Mouse (Mus musculus) bone marrow macrophage, adult 2 months (primary cell): ENCODE measurements around the gene Cstad. TPM values are rescaled to one million over a fixed set of nuclear protein-coding genes. Genes with fewer than 3 reads are reported as not detected.

ENCODE experiments used
- H3K27ac ChIP-seq: 2 replicates; pipeline ENCODE4 v1.5.1; 2012; ENCODE audit warnings: low read depth, low read length; ENCODE audit not compliant: insufficient read depth
- H3K4me1 ChIP-seq: 2 replicates; pipeline ENCODE4 v1.6.1; 2012; ENCODE audit warnings: low read length; ENCODE audit not compliant: control insufficient read depth, insufficient read depth
- H3K4me3 ChIP-seq: 2 replicates; pipeline ENCODE4 v1.5.1; 2012; ENCODE audit warnings: mild to moderate bottlenecking, low read length, moderate library complexity; ENCODE audit not compliant: insufficient read depth
- CTCF ChIP-seq: IDR thresholded peaks from 2 replicates; pipeline ENCODE4 v1.5.1; 2012; ENCODE audit warnings: low read depth, mild to moderate bottlenecking, low read length, moderate library complexity
- POLR2A ChIP-seq: IDR thresholded peaks from 2 replicates; pipeline ENCODE4 v1.6.1; 2012; ENCODE audit warnings: mild to moderate bottlenecking, low read depth, low read length, borderline replicate concordance
- polyA plus RNA-seq: library from polyadenylated mRNA; stranded (reverse); fragments of >200 nt; gene quantifications from 2 replicates; pipeline ENCODE4 v1.2.4, GENCODE M21; 2012; ENCODE audit not compliant: missing spikeins, insufficient read depth, insufficient read length

The Cstad gene
- polyA plus RNA-seq, 1 experiment, result 0.87 TPM

- H3K4me1 ChIP-seq, result peaks cover under 1% of the 10 kb centered on the region
- TF ChIP-seq CTCF, result no peak
- TF ChIP-seq POLR2A, result no peak
- no peak overlapping the region for H3K4me3 ChIP-seq
- H3K27ac ChIP-seq, result no peak overlapping the region
These were observed 21.3 kb upstream of the Cstad start for GRCm38 (mm10) chr2:30573522-30573921.

- H3K4me3 ChIP-seq, result no peak overlapping the region
- TF ChIP-seq CTCF (no peak), POLR2A (no peak)
These were observed 17.8 kb upstream of the Cstad start for GRCm38 (mm10) chr2:30577010-30577409.

GRCm38 (mm10) chr2:30578006-30578405 is 16.8 kb upstream of the Cstad start:
- Histone ChIP-seq H3K4me3 (no peak overlapping the region), H3K27ac (no peak overlapping the region), H3K4me1 (peaks cover 5% of the 10 kb centered on the region)
- TF ChIP-seq CTCF (no peak), POLR2A (no peak)

More at GRCm38 (mm10) chr2:30577010-30577409, 17.8 kb upstream of the Cstad start:
- H3K27ac ChIP-seq, result no peak overlapping the region
- peaks cover 5% of the 10 kb centered on the region for H3K4me1 ChIP-seq

- Histone ChIP-seq H3K27ac (no peak overlapping the region), H3K4me3 (no peak overlapping the region), H3K4me1 (peaks cover 30% of the 10 kb centered on the region)
- TF ChIP-seq POLR2A (no peak), CTCF (no peak)
These were observed 7.7 kb upstream of the Cstad start for GRCm38 (mm10) chr2:30587161-30587560.

GRCm38 (mm10) chr2:30587671-30588070 is 7.2 kb upstream of the Cstad start:
- TF ChIP-seq CTCF (no peak), POLR2A (no peak)
- H3K4me1 ChIP-seq, result peaks cover 30% of the 10 kb centered on the region
- H3K27ac ChIP-seq, result no peak overlapping the region
- no peak overlapping the region for H3K4me3 ChIP-seq

- Histone ChIP-seq H3K4me3 (no peak overlapping the region), H3K4me1 (peaks cover 35% of the 10 kb centered on the region), H3K27ac (no peak overlapping the region)
- TF ChIP-seq CTCF (no peak), POLR2A (no peak)
These were observed 5.8 kb upstream of the Cstad start for GRCm38 (mm10) chr2:30588985-30589511.

GRCm38 (mm10) chr2:30589781-30590180 is 5.1 kb upstream of the Cstad start:
- H3K4me3 ChIP-seq, result no peak overlapping the region
- peaks cover 40% of the 10 kb centered on the region for H3K4me1 ChIP-seq
- TF ChIP-seq CTCF (no peak), POLR2A (no peak)
- no peak overlapping the region for H3K27ac ChIP-seq

GRCm38 (mm10) chr2:30590909-30591308 is 3.9 kb upstream of the Cstad start:
- no peak for TF ChIP-seq POLR2A
- TF ChIP-seq CTCF, result no peak
- Histone ChIP-seq H3K27ac (no peak overlapping the region), H3K4me1 (peaks cover 46% of the 10 kb centered on the region), H3K4me3 (no peak overlapping the region)

GRCm38 (mm10) chr2:30592391-30592790 is 2.4 kb upstream of the Cstad start:
- Histone ChIP-seq H3K4me1 (peaks cover 38% of the 10 kb centered on the region), H3K4me3 (no peak overlapping the region), H3K27ac (no peak overlapping the region)
- no peak for TF ChIP-seq POLR2A
- no peak for TF ChIP-seq CTCF

GRCm38 (mm10) chr2:30592951-30593350 is 1.9 kb upstream of the Cstad start:
- Histone ChIP-seq H3K4me3 (no peak overlapping the region), H3K27ac (no peak overlapping the region), H3K4me1 (peaks cover 32% of the 10 kb centered on the region)
- TF ChIP-seq CTCF, result no peak
- TF ChIP-seq POLR2A, result no peak

GRCm38 (mm10) chr2:30593636-30594310 is 1.1 kb upstream of the Cstad start:
- no peak for TF ChIP-seq CTCF
- no peak for TF ChIP-seq POLR2A
- Histone ChIP-seq H3K4me1 (peaks cover 30% of the 10 kb centered on the region), H3K27ac (peak overlapping the region; percentile 87), H3K4me3 (no peak overlapping the region)
